Mouse (Mus musculus) B cell, adult 62 days (primary cell): ENCODE results near the gene Fcer2a. TPM values are rescaled to one million over a fixed set of nuclear protein-coding genes. Genes with fewer than 3 reads are reported as not detected.

Experiments used
- total RNA-seq: library from RNA; stranded (reverse); gene quantifications from 4 replicates; pipeline ENCODE4 v1.2.4, GENCODE M21; 2023

Fcer2a gene
- 616 to 739 TPM (median 694 TPM) in 4 replicates for total RNA-seq

GRCm38 (mm10) chr8:3694121-3694520, at the start of gene Fcer2a:
Gene Fcer2a (minus strand): TSS chr8:3694175.

GRCm38 (mm10) chr8:3720551-3720950, 26.6 kb upstream of the Fcer2a start, which contains the start of gene Clec4g:
Gene Clec4g (minus strand): TSS chr8:3720651.

GRCm38 (mm10) chr8:3676131-3676992, 17.6 kb downstream of the Fcer2a start, which contains the start of gene Trappc5:
Gene Trappc5 (plus strand): TSS chr8:3676299.

GRCm38 (mm10) chr8:3671980-3672491, 21.9 kb downstream of the Fcer2a start, which contains the start of gene Fcor:
Gene Fcor (minus strand): TSS chr8:3672362.

GRCm38 (mm10) chr8:3665507-3665906, 28.5 kb downstream of the Fcer2a start, which contains the start of gene Mcemp1:
Gene Mcemp1 (plus strand): TSS chr8:3665754.

GRCm38 (mm10) chr8:3655526-3655925, 38.4 kb downstream of the Fcer2a start, which contains the start of gene Retn:
Gene Retn (plus strand): TSS chr8:3655770.

Other genes with a start within 250 kb of the Fcer2a start
- 0.85 to 2.6 TPM (median 1.6 TPM) in 4 replicates for gene Pex11g, start 226.5 kb downstream of the Fcer2a start, total RNA-seq
- gene Tex45, start 223.3 kb downstream of the Fcer2a start, total RNA-seq = 6.5 to 8.4 TPM (median 7.2 TPM) in 4 replicates
- 6.4 to 9.4 TPM (median 7.2 TPM) in 4 replicates for gene Zfp358, start 201.0 kb downstream of the Fcer2a start, total RNA-seq
- 99.2 to 105 TPM (median 101 TPM) in 4 replicates for gene Mcoln1, start 193.7 kb downstream of the Fcer2a start, total RNA-seq
- gene Pnpla6, start 178.8 kb downstream of the Fcer2a start, total RNA-seq = 59.4 to 70.3 TPM (median 68.0 TPM) in 4 replicates
- gene C330021F23Rik, start 126.2 kb downstream of the Fcer2a start, total RNA-seq = not detected in 4 replicates
- gene Camsap3, start 106.9 kb downstream of the Fcer2a start, total RNA-seq = 0.30 to 0.66 TPM (median 0.60 TPM) in 3 of 4 replicates, not detected in the other
- 89.5 to 105 TPM (median 96.8 TPM) in 4 replicates for gene Xab2, start 72.9 kb downstream of the Fcer2a start, total RNA-seq
- 61.5 to 75.3 TPM (median 69.8 TPM) in 4 replicates for gene Pet100, start 72.6 kb downstream of the Fcer2a start, total RNA-seq
- gene Pcp2, start 68.6 kb downstream of the Fcer2a start, total RNA-seq = not detected in 4 replicates
- gene Stxbp2, start 63.2 kb downstream of the Fcer2a start, total RNA-seq = 233 to 293 TPM (median 262 TPM) in 4 replicates
- gene Retn, start 38.4 kb downstream of the Fcer2a start, total RNA-seq = not detected in 4 replicates
- gene Mcemp1, start 28.4 kb downstream of the Fcer2a start, total RNA-seq = not detected in 4 replicates
- gene Fcor, start 21.8 kb downstream of the Fcer2a start, total RNA-seq = not detected in 4 replicates
- 18.8 to 23.5 TPM (median 20.7 TPM) in 4 replicates for gene Trappc5, start 17.9 kb downstream of the Fcer2a start, total RNA-seq
- gene Clec4g, start 26.5 kb upstream of the Fcer2a start, total RNA-seq = 1.3 TPM in 1 of 4 replicates, not detected in the others
- 0.81 to 1.4 TPM (median 1.2 TPM) in 4 replicates for gene Cd209a, start 54.8 kb upstream of the Fcer2a start, total RNA-seq
- not detected in 4 replicates for gene Cd209e, start 160.1 kb upstream of the Fcer2a start, total RNA-seq
- not detected in 4 replicates for gene Cd209d, start 184.4 kb upstream of the Fcer2a start, total RNA-seq
- gene Cd209b, start 232.7 kb upstream of the Fcer2a start, total RNA-seq = 0.28 to 0.39 TPM in 2 of 4 replicates, not detected in the others